Mouse (Mus musculus) cerebral cortex, adult 2 months (tissue): ENCODE data around the gene Tas2r104.

ENCODE experiments used
- WGBS: fragments of 180-500 bp; shearing (Covaris S2); methylation state at CpG from one replicate; pipeline ENCODE4 v1.1.7; 2018; 5-methylcytosine and 5-hydroxymethylcytosine counted together

Tas2r104 gene

DNA sequence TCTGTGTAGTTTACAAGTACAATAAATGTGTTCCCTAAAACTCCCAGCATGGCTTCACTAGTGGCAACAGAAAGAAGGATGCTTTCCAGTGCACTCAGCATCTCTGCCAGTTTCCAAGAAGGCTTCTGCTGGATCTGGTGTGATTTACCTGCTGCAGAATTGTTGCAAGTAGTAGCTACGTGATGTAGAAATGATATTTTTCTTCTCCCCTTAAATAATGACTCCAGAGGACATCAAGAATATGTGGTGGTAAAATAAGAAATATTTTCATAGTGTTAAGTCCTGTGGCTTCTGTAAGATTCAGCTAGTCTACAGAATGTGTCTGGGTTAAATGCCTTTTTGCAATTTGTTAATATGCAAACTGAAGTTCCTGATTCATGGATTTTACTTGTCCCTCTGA is at the start of gene Tas2r104:
Tas2r104 (minus strand) TSS at position 101 of the 400 bp plus-strand sequence.
- WGBS, result 70% methylated on average over 1 of the region's 1 CpGs

DNA sequence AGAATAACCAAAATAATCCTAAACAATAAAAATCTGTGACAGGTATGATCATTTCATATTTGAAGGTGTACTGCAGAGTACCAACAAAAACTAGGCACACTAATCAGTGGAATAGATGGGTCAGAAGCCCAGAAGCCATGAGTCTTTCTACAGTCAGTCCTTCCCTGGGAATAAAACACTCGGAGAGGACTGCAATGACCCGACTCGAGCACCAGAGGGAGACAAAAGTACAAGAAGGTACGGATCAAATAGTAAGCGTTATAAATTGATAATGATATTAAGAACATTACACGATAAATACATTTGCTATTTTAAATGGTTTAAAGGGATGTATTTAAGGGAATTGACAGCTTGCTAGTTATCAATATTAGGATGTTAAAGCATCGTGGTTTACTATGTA is 27.3 kb upstream of the Tas2r104 start:
- WGBS, result 46% methylated on average over 7 of the region's 7 CpGs

DNA sequence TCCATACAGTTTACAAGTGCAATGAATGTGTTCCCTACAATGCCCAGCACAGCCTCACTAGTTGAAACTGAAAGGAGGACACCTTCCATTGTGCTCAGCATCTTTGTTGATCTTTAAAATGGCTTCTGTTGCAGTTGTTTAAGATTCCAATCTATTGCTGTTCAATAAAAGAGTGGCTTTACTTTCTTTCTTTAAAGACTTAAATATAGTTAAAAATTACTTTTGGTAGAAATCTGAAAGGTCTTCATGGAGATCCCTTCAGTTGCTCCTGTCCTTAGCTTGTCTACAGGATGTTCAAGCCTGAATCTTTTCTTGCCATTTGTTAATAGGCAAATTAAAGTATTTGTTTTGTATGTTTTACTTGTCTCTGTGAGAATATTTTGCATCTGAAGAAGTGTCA is 4.4 kb upstream of the Tas2r104 start, which contains the start of gene Tas2r114:
Tas2r114 (minus strand) TSS at position 101 of the 400 bp plus-strand sequence.

DNA sequence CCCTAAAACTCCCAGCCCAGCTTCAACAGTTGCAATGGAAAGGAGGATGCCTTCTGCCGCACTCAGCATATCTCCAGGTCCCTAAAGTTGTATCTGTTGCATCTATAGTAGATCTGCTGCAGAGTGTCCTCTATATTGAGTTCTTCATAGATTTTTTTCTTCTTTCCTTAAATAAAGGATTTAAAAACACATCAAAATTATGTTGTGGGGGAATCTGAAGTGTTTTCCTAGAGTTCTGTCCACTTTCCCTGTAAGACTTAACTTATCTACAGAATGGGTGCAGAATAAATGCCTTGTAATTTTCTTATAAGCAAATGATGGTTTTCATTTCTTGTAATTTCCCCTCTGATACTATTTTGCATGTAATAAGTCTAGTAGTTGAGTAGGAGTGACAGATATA is 1.9 kb upstream of the Tas2r104 start, which contains the start of gene Tas2r105:
Tas2r105 (minus strand) TSS at position 101 of the 400 bp plus-strand sequence.
- 76% methylated on average over 1 of the region's 1 CpGs for WGBS

DNA sequence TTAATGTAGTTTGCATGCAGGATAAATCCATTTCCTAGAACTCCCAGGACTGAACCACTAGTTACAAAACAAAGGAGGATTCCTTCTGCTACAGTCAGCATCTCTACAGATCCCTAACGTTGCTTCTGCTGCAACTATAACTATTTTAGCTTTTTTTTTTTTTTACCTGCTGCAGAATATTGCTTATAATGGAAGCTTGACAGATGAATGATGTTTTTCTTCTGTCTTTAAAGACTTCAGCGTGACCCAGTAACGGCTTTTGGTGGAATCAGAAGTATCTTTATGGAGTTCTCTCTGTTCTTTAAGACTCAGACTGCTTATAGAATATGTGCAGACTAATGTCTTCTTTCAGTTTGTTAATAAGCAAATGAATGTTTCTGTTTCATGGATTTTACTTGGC is 6.8 kb downstream of the Tas2r104 start, which contains the start of gene Tas2r106:
Tas2r106 (minus strand) TSS at position 101 of the 400 bp plus-strand sequence.
- WGBS, result 75% methylated on average over 3 of the region's 3 CpGs

DNA sequence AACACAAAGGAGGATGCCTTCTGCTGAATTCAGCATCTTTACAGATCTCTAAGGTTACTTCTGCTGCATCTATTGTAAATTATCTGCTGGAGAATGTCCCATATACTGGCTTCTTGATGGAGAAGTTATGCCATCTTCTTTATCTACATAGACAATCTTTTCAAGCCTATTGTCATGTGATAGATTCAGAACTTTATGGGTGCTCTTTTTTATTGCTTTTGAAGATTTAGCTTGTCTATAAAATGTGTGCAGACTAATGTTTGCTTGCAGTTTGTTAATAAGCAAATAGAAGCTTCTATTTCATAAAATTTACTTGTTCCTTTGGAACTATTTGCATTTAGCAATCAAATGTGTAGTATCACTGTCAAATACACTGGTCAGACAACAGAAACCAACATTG is 25.5 kb downstream of the Tas2r104 start, which contains the start of gene Tas2r107:
Tas2r107 (minus strand) TSS at position 101 of the 400 bp plus-strand sequence.

